Mouse (Mus musculus) stomach, embryonic 16.5 days (tissue): ENCODE results near the gene Sbk1. TPM values are rescaled to one million over a fixed set of nuclear protein-coding genes. Genes with fewer than 3 reads are reported as not detected.

ENCODE experiments used
- ATAC-seq: fragments of 200-750 bp; cut with Nextera tagmentation; 2 replicates; pipeline ENCODE4 v1.8.0; 2017; ENCODE audit warnings: moderate number of reproducible peaks, moderate TSS enrichment; ENCODE audit not compliant: insufficient read depth, low FRiP score
- H3K27ac ChIP-seq: fragments of 300-500 bp; sonication (generic); 2 replicates; pipeline ENCODE4 v1.5.1; 2014; ENCODE audit warnings: low read length
- H3K27me3 ChIP-seq: fragments of 300-500 bp; sonication (generic); 2 replicates; pipeline ENCODE4 v1.6.1; 2014; ENCODE audit warnings: low read length, control low read depth, mixed read lengths; ENCODE audit not compliant: control insufficient read depth, insufficient read depth
- H3K36me3 ChIP-seq: fragments of 300-500 bp; sonication (generic); 2 replicates; pipeline ENCODE4 v1.6.1; 2014; ENCODE audit warnings: low read length; ENCODE audit not compliant: control insufficient read depth, insufficient read depth
- H3K4me1 ChIP-seq: fragments of 300-500 bp; sonication (generic); 2 replicates; pipeline ENCODE4 v1.6.1; 2014; ENCODE audit warnings: low read length, control low read depth, mixed read lengths; ENCODE audit not compliant: control insufficient read depth, insufficient read depth
- H3K4me2 ChIP-seq: fragments of 300-500 bp; sonication (generic); 2 replicates; pipeline ENCODE4 v1.6.1; 2014; ENCODE audit warnings: low read depth, low read length, mixed read lengths
- H3K4me3 ChIP-seq: fragments of 300-500 bp; sonication (generic); replicated peaks from 2 replicates; pipeline ENCODE4 v1.5.1; 2014; ENCODE audit warnings: mild to moderate bottlenecking, low read length
- H3K9ac ChIP-seq: fragments of 300-500 bp; sonication (generic); 2 replicates; pipeline ENCODE4 v1.6.1; 2014; ENCODE audit warnings: low read length
- H3K9me3 ChIP-seq: fragments of 300-500 bp; sonication (generic); replicated peaks from 2 replicates; pipeline ENCODE4 v1.6.1; 2016; ENCODE audit warnings: low read length, control low read depth; ENCODE audit not compliant: control insufficient read depth
- WGBS: fragments of 180-500 bp; shearing (Covaris S2); extraction: QIAGEN DNeasy Blood & Tissue Kit; methylation state at CpG from one replicate; pipeline ENCODE4 v1.1.7; 2014; 5-methylcytosine and 5-hydroxymethylcytosine counted together
- polyA plus RNA-seq: library from polyadenylated mRNA; unstranded; fragments of >200 nt; fragmentation: Nextera tagmentation; extraction: Ambion mirVana; gene quantifications from 2 replicates; pipeline ENCODE4 v1.2.1, GENCODE M21; 2015

Gene Sbk1
- polyA plus RNA-seq, 1 experiment from 2014 or later = 9.7 TPM

DNA sequence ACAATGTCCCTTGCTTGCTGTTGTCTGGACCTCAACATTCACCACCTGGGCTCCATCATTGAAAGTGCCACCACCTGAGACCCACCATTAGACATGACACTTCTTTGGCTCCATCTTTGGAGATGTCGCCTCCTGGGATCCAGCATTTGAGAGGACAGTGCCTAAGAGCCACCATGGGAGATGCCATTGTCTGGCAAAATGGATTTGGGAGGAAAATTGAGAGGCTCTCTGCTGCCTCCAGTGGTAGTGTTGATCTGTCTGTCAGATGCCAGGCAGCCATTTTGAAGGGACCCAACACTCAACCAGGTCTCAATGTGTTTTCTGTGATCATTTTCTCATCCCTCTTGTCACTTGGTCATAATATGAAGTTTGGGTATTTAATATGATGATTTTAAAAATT is 63.1 kb downstream of the Sbk1 start:
- Histone ChIP-seq H3K4me3 (no peak overlapping the region), H3K4me2 (no peak overlapping the region), H3K4me1 (no peaks in the 10 kb centered on the region), H3K36me3 (no peaks in the 10 kb centered on the region), H3K27me3 (no peaks in the 10 kb centered on the region), H3K9me3 (no peaks in the 10 kb centered on the region), H3K9ac (no peak overlapping the region), H3K27ac (no peak overlapping the region)
- WGBS = 86% methylated on average over 1 of the region's 1 CpGs
- no peak for ATAC-seq

DNA sequence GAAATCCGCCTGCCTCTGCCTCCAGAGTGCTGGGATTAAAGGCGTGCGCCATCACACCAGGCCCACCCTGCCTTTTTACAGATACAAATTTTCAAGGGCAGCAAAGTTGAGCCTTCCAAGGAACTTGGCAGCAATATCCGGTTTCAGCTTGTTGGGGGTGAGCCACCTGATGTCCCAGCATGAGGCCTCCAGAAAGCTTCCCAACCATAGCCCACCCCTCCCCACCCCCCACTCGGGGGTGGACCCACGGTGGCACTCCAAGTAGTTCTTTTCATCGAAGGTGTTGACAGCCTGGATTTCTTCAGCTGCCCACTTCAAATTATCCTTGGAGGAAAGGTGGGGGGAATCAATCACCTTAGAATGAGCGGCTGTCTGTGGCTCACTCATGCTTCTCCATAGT is 66.5 kb downstream of the Sbk1 start:
- no peaks in the 10 kb centered on the region for H3K27me3 ChIP-seq
- no peak overlapping the region for H3K9ac ChIP-seq
- no peak overlapping the region for H3K27ac ChIP-seq
- no peaks in the 10 kb centered on the region for H3K9me3 ChIP-seq
- no peak for ATAC-seq
- no peaks in the 10 kb centered on the region for H3K4me1 ChIP-seq
- H3K4me3 ChIP-seq = no peak overlapping the region
- no peaks in the 10 kb centered on the region for H3K36me3 ChIP-seq
- H3K4me2 ChIP-seq = no peak overlapping the region
- WGBS = 80% methylated on average over 8 of the region's 8 CpGs

DNA sequence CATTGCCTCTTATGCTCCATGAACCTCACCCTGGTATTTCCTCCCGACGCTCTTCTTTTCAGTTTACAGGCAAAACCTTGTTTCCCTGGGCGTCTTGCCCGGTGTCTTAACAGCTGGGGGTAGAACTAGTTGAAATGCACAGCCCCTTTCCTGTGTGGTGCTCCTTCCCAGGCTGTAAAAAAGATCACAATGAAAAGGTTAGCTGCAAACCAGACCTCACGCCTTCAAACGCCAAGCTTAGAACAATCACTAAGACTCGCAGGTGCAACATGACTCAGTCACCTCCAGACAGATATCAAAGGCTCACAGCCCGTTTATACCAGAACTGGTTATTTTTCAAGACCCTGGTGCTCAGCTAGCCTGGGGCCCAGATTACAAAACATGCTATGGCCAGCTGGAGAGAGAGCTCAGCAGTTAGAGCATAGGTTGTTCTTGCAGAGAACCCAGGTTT is 67.1 kb downstream of the Sbk1 start:
- ATAC-seq = no peak
- no peaks in the 10 kb centered on the region for H3K27me3 ChIP-seq
- 73% methylated on average over 8 of the region's 8 CpGs for WGBS

GRCm38 (mm10) chr7:126340206-126340618 is 67.8 kb downstream of the Sbk1 start:
- Histone ChIP-seq H3K4me2 (no peak overlapping the region), H3K27ac (no peak overlapping the region), H3K9ac (no peak overlapping the region), H3K27me3 (no peaks in the 10 kb centered on the region), H3K36me3 (no peaks in the 10 kb centered on the region), H3K9me3 (no peaks in the 10 kb centered on the region), H3K4me3 (no peak overlapping the region), H3K4me1 (no peaks in the 10 kb centered on the region; the same call in 1 of the 2 replicates)
- ATAC-seq = peak; percentile 56; the same call in 1 of the 2 replicates
- 64% methylated on average over 6 of the region's 6 CpGs for WGBS

More for the DNA sequence above, 67.1 kb downstream of the Sbk1 start:
- no peaks in the 10 kb centered on the region for H3K36me3 ChIP-seq
- no peak overlapping the region for H3K9ac ChIP-seq
- H3K4me2 ChIP-seq = no peak overlapping the region
- H3K4me3 ChIP-seq = no peak overlapping the region
- no peaks in the 10 kb centered on the region for H3K9me3 ChIP-seq
- H3K4me1 ChIP-seq = no peaks in the 10 kb centered on the region; the same call in 1 of the 2 replicates
- H3K27ac ChIP-seq = no peak overlapping the region

- H3K27ac ChIP-seq = no peak overlapping the region
- no peak for ATAC-seq
- no peak overlapping the region for H3K4me2 ChIP-seq
- no peak overlapping the region for H3K9ac ChIP-seq
- no peaks in the 10 kb centered on the region for H3K36me3 ChIP-seq
- H3K27me3 ChIP-seq = no peaks in the 10 kb centered on the region
- 46% methylated on average over 6 of the region's 6 CpGs for WGBS
- no peak overlapping the region for H3K4me3 ChIP-seq
- H3K9me3 ChIP-seq = no peaks in the 10 kb centered on the region
- no peaks in the 10 kb centered on the region; the same call in 1 of the 2 replicates for H3K4me1 ChIP-seq
Observed at GRCm38 (mm10) chr7:126340896-126341295, 68.5 kb downstream of the Sbk1 start.

Other genes starting within 250 kb of the Sbk1 start
- 0.59 and 0.77 TPM in 2 replicates for gene Gsg1l, start 190.2 kb upstream of the Sbk1 start, polyA plus RNA-seq
- 35.4 and 36.9 TPM in 2 replicates for gene Xpo6, start 72.1 kb upstream of the Sbk1 start, polyA plus RNA-seq
- gene Lat, start 97.0 kb downstream of the Sbk1 start, polyA plus RNA-seq = 0.51 and 2.0 TPM in 2 replicates
- gene Spns1, start 104.8 kb downstream of the Sbk1 start, polyA plus RNA-seq = 48.1 and 52.4 TPM in 2 replicates
- 1.1 and 1.4 TPM in 2 replicates for gene Nfatc2ip, start 124.1 kb downstream of the Sbk1 start, polyA plus RNA-seq
- gene Cd19, start 142.3 kb downstream of the Sbk1 start, polyA plus RNA-seq = 0.62 and 0.75 TPM in 2 replicates
- gene Rabep2, start 156.1 kb downstream of the Sbk1 start, polyA plus RNA-seq = 28.0 and 31.5 TPM in 2 replicates
- 4.0 and 110 TPM in 2 replicates for gene Atp2a1, start 190.5 kb downstream of the Sbk1 start, polyA plus RNA-seq
- gene Sh2b1, start 202.8 kb downstream of the Sbk1 start, polyA plus RNA-seq = 40.9 and 42.1 TPM in 2 replicates
- gene Tufm, start 214.7 kb downstream of the Sbk1 start, polyA plus RNA-seq = 140 and 154 TPM in 2 replicates
- gene Atxn2l, start 230.8 kb downstream of the Sbk1 start, polyA plus RNA-seq = 31.2 and 33.4 TPM in 2 replicates